Mouse (Mus musculus) lung, adult 2 months (tissue): ENCODE results near the gene Efs. TPM values are rescaled to one million over a fixed set of nuclear protein-coding genes. Genes with fewer than 3 reads are reported as not detected.
"Not testable (repeated sequence)": the region's sequence is repeated elsewhere in the genome, so short reads cannot be mapped to it uniquely, and the experiment has no call there.

Source experiments
- DNase-seq: peaks from one replicate; pipeline ENCODE4 v3.0.0; 2022
- H3K4me1 ChIP-seq: fragments of 200-500 bp; 2 replicates; pipeline ENCODE4 v1.6.1; 2011; ENCODE audit warnings: low read length; ENCODE audit not compliant: control insufficient read depth, insufficient read depth
- H3K4me3 ChIP-seq: fragments of 200-500 bp; replicated peaks from 2 replicates; pipeline ENCODE3; 2011; ENCODE audit warnings: low read depth, mild to moderate bottlenecking, control low read depth, low read length; ENCODE audit errors: extremely low read depth
- CTCF ChIP-seq: fragments of 200-500 bp; IDR thresholded peaks from 2 replicates; pipeline ENCODE4 v1.5.1; 2011; ENCODE audit warnings: mild to moderate bottlenecking, low read length, control low read depth; ENCODE audit not compliant: insufficient read depth
- POLR2A ChIP-seq: fragments of 200-500 bp; IDR thresholded peaks from 2 replicates; pipeline ENCODE4 v1.6.1; 2011; ENCODE audit warnings: low read depth, mild to moderate bottlenecking, control low read depth, low read length, borderline replicate concordance; ENCODE audit errors: extremely low read depth
- WGBS: fragments of 180-500 bp; shearing (Covaris S2); methylation state at CpG from one replicate; pipeline ENCODE4 v1.1.7; 2018; 5-methylcytosine and 5-hydroxymethylcytosine counted together
- polyA plus RNA-seq: library from polyadenylated mRNA; depleted of rRNA; stranded (reverse); fragments of >200 nt; gene quantifications from 2 replicates; pipeline ENCODE4 v1.2.3, GENCODE M21; 2012

The Efs gene
- polyA plus RNA-seq, 1 experiment: 16.3 TPM

DNA sequence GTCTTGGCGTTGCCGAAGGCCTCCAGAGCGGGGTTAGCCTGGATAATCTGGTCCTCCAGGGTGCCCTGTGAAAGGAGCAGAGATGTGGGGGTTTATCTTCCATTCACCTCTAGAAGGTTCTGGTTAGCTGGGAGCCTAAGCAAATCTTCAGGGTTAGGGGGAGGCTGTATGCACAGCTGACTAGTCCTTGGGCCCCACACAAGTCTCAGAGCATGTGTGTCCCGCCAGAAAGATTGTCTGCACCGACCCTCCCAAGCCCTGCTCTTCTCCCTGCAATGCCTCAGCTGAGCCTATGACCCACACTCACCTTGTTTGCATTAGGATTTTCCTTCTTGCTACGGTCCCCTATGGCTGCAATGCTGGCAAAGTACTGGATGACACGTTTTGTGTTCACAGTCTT, 36.8 kb upstream of the Efs start:
- WGBS: 80% methylated on average over 7 of the region's 7 CpGs
- TF ChIP-seq CTCF (no peak), POLR2A (no peak)
- H3K4me3 ChIP-seq: no peak overlapping the region
- no peak for DNase-seq
- H3K4me1 ChIP-seq: no peaks in the 10 kb centered on the region

DNA sequence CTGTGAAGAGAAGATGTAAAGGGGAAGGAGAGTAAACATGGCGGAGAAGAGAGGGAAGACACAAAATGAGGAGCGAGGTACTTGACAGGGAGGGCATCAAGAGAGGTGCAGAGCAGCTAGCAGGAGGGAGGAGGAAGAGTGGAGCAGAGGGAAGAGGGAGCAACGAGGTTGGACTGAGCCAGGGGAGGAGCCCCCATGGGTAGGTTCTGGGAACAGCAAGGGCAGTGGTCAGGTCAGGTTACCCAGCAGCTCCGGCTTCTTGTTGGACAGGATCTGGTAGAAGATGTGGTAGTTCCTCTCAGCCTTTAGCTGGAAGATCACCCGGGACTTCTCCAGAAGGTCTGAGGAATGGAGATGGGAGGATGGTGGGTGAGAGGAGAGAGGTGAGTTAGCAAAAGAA, 35.6 kb upstream of the Efs start:
- WGBS: 73% methylated on average over 5 of the region's 5 CpGs
- Histone ChIP-seq H3K4me1 (no peaks in the 10 kb centered on the region), H3K4me3 (no peak overlapping the region)
- TF ChIP-seq POLR2A (no peak), CTCF (no peak)
- no peak for DNase-seq

DNA sequence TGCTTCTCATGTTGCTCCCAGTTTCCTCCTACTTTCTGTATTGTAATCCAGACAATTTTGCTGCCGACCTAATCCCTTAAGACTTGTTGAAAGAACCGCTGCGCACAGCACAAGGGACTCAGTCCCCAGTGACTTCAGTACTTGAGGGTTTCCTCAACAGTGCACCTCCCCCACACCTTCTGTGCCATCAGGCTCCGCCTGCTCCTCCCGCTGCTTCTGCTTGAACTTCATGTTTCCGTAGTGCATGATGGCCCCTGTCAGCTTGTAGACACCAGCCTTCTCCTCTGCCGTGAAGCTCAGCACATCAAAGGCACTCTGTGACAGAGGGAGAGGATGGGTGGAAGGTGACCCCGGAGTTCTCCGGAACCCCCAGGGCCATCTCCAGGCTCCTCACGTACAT, 34.8 kb upstream of the Efs start:
- no peak for DNase-seq
- no peak for TF ChIP-seq CTCF
- no peak for TF ChIP-seq POLR2A
- 51% methylated on average over 10 of the region's 10 CpGs for WGBS
- Histone ChIP-seq H3K4me1 (no peaks in the 10 kb centered on the region), H3K4me3 (no peak overlapping the region)

DNA sequence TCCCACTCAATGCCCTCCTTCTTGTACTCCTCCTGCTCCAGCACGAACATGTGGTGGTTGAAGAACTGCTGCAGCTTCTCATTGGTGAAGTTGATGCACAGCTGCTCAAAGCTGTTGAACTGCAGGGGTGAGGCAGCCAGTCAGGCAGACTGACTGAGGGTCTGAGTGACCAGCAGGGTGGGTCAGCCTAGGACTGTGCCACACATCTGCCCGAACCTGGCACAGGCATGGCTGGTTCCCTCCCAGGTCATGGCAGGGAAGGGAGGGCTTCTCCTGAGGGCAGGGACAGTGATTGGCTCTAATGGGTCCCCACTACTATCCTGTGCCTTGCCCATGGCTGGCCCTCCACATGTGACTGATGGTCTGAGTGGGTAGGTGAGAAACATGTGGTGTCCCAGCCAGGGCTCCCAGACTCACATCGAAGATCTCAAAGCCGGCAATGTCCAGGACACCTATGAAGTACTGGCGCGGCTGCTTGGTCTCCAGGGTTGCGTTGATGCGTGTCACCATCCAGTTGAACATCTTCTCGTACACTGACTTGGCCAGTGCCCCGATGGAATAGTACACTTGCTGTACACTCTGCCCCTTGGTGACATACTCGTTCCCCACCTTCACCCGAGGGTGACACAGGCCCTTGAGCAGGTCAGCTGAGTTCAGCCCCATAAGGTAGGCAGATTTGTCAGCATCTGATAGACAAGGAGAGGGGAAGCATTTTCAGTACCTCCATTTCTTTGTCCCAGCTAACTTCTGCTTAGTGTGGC, 34.1 kb upstream of the Efs start:
- DNase-seq, H3K4me1 ChIP-seq, H3K4me3 ChIP-seq: not testable (repeated sequence)
- 86% methylated on average over 12 of the region's 12 CpGs for WGBS

DNA sequence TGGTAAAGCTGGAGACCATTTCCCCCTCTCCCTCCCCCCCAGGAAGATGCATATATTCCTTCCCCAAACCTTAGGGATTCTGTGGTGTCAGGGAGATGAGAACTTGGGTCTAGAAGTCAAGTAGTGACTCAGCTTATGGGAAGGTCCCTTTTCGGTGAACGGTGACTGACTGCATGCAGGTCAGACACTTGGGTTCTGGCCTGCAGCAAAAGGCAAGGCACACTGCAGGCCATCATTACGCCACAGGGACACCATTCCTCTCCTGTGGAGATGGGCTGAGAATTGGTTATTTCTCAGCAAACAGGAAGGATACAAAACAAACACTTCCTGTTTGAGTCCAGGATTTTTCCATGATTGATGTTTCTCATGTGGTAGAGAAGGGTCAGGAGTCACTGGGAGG, 33.3 kb upstream of the Efs start:
- 74% methylated on average over 3 of the region's 3 CpGs for WGBS
- Histone ChIP-seq H3K4me1 (no peaks in the 10 kb centered on the region), H3K4me3 (no peak overlapping the region)
- DNase-seq: no peak
- no peak for TF ChIP-seq POLR2A
- no peak for TF ChIP-seq CTCF

DNA sequence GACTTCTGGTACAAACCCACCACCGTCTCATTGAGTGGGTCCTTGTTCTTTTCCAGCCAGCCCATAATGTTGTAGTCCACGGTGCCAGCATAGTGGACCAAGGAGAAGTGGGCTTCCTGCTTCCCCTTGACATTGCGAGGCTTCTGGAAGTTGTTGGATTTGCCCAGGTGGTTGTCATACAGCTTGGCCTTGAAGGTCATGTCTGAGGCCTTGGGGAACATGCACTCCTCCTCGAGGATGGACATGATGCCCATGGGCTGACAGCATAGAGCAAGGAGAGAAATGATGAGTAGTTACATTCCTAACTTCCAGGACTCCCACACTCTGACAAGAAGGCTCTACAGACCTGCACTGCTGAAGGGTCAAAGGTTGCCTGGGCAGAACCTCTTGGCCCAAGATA, 32.6 kb upstream of the Efs start:
- no peak overlapping the region for H3K4me3 ChIP-seq
- TF ChIP-seq CTCF: no peak
- no peak for TF ChIP-seq POLR2A
- WGBS: 77% methylated on average over 4 of the region's 4 CpGs
- H3K4me1 ChIP-seq: no peaks in the 10 kb centered on the region
- no peak for DNase-seq

DNA sequence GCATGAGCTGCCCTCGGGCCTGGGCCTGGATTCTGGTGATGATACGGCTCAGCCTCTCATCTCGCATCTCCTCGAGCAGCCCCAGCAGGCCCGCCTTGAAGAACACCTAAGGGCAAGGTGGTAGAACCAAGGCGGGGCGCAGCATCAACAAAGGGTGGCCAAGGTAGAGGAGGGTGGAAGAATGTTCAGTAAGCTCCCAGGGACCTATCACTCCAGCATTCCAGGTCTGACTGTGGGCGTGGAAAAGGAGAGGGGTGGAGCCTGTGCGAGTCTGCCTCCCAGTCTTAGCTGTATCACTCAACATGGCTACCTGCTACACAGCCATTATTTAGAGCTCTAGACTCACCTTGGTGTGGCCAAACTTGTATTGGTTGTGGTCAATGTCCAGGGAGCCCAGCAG, 30.6 kb upstream of the Efs start:
- Histone ChIP-seq H3K4me1 (no peaks in the 10 kb centered on the region), H3K4me3 (no peak overlapping the region)
- no peak for DNase-seq
- 83% methylated on average over 9 of the region's 9 CpGs for WGBS
- TF ChIP-seq CTCF (no peak), POLR2A (no peak)

DNA sequence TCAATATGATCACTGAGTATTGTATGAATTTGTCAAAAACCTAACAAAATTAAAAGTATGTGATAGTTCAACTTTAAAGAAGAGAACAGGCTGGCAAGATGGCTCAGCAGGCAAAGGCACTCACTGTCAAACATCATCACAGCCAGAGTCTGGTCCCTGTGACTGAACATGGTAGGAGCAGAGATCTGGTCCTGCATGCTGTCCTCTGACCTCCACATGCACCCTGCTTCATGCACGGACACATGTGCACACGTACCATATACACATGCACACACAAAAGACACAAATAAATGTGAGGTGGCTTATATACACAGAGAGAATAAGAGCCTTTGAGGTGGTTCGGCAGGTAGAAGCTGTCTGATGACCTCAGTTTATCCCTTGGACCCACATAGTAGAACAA, 29.6 kb upstream of the Efs start:
- Histone ChIP-seq H3K4me1 (no peaks in the 10 kb centered on the region), H3K4me3 (no peak overlapping the region)
- no peak for TF ChIP-seq POLR2A
- TF ChIP-seq CTCF: no peak
- WGBS: 64% methylated on average over 3 of the region's 3 CpGs
- DNase-seq: no peak

DNA sequence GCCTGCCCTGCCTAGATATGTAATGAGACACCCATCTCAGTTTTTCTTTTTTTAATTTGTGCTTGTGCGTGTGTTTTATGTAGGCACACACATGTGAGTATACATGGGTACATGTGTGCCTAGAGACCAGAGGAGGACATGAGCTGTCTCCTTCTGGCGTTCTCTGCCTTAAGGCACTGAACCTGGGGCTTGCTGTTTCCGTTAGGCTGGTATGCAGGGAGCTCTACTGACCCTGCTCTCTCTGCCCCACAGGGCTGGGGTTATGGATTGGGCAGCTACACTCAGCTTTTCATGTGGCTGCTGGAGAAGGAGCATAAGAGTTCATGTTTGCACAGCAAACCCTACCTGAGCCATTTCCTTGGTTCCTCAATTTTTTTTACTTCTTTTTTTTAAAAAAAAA, 28.5 kb upstream of the Efs start:
- Histone ChIP-seq H3K4me3 (no peak overlapping the region), H3K4me1 (no peaks in the 10 kb centered on the region)
- DNase-seq: no peak
- TF ChIP-seq CTCF: no peak
- TF ChIP-seq POLR2A: no peak
- WGBS: 82% methylated on average over 3 of the region's 3 CpGs

DNA sequence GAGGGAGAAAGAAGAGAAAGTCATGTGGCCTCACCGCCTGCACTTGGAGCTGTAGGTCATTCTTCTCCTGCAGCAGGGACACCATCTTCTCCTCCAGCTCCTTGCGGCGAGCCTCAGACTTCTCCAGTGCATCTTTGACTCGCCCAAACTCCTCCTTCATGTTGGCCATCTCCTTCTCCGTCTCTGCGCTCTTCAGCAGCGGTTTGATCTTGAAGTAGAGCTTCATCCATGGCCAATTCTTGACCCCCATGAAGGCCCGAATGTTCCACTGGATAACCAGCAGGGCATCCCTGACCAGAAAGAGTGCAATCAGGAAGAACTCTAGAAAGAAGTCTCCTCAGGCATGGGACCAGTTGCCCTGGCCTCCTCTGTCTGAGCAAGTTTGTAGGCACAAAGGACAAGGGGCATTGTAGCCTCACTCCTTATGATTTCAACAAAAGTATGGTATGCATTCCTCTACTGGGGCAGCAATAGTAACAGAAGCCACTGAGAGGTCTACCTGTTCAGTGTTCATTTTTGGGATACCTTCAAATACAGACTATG, 27.8 kb upstream of the Efs start:
- no peak for DNase-seq
- TF ChIP-seq CTCF (no peak), POLR2A (no peak)
- 88% methylated on average over 8 of the region's 8 CpGs for WGBS
- Histone ChIP-seq H3K4me3 (no peak overlapping the region), H3K4me1 (no peaks in the 10 kb centered on the region)

DNA sequence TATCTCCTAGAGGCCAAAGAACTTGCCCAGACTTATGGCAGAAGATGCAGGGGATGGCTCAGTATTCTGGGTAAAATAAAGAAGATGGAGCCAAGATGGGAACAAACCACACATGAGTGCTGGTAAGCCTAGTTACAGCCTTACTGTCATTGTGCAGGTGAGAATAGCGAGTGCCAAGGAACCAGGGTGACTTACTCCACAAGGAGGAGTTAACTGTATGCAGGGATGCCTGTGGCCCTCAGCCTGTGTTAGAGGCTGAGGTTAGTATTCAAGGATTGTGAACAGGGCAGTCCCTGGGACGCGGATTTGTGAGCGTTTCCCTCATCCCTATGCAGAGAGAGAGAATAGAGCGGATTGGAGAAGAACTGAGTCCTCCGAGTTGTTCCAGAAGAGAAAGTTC, 25.7 kb upstream of the Efs start:
- TF ChIP-seq POLR2A (no peak), CTCF (no peak)
- WGBS: 86% methylated on average over 6 of the region's 6 CpGs
- H3K4me3 ChIP-seq: no peak overlapping the region
- no peaks in the 10 kb centered on the region for H3K4me1 ChIP-seq
- DNase-seq: no peak
